Mouse (Mus musculus) erythroblast, embryonic 14.5 days (primary cell): Measurements from ENCODE around the gene Pde4d.

Experiments used
- GATA1 ChIP-seq: IDR thresholded peaks from 2 replicates; pipeline ENCODE4 v1.6.1; 2012; ENCODE audit warnings: low read length, inconsistent platforms, mixed read lengths
- TAL1 ChIP-seq: IDR thresholded peaks from 3 replicates; pipeline ENCODE4 v1.6.1; 2012; ENCODE audit warnings: low read length, inconsistent platforms, mixed read lengths

DNA sequence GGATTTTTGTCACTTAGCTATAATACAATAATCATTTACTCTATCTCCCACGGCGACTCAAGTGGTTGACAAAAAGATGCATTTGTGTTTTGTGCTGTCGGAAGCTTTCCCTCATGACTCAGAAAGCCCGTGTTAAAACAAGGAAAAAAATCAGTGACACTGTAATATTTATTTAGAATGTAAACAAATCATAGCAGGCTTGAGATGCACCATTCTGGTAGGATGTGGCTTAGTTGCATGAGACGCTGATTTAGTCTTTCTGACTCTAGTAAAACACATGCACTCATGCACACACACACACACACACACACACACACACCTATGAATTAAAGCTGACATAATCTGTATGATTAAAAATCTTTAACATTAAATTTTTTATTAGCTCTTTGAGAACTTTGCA is 924.7 kb downstream of the Pde4d start:
- TF ChIP-seq GATA1: no peak
- no peak for TF ChIP-seq TAL1
